Mouse (Mus musculus) thymus, adult 2 months (tissue): ENCODE data around the gene Rbp7.

Experiments used
- CTCF ChIP-seq: fragments of 200-500 bp; IDR thresholded peaks from 2 replicates; pipeline ENCODE4 v1.5.1; 2012; ENCODE audit warnings: mild to moderate bottlenecking, control low read depth, low read length, moderate library complexity, borderline replicate concordance; ENCODE audit not compliant: control insufficient read depth, poor library complexity, insufficient read depth; ENCODE audit errors: extremely low read depth
- POLR2A ChIP-seq: fragments of 200-500 bp; IDR thresholded peaks from 2 replicates; pipeline ENCODE4 v1.6.1; 2012; ENCODE audit warnings: mild to moderate bottlenecking, low read length, control low read depth, moderate library complexity; ENCODE audit not compliant: control insufficient read depth, poor library complexity, insufficient read depth; ENCODE audit errors: extremely low read depth

GRCm38 (mm10) chr4:149424755-149425154, 30.0 kb downstream of the Rbp7 start:
- TF ChIP-seq POLR2A, result no peak
- no peak for TF ChIP-seq CTCF
